Mouse (Mus musculus) brain, embryonic 18.5 days (tissue): ENCODE data around the gene Cst9.

ENCODE experiments used
- DNase-seq: peaks from one replicate; pipeline ENCODE4 v3.0.0-alpha.2; 2012; ENCODE audit warnings: low read depth, low spot score

The Cst9 gene

DNA sequence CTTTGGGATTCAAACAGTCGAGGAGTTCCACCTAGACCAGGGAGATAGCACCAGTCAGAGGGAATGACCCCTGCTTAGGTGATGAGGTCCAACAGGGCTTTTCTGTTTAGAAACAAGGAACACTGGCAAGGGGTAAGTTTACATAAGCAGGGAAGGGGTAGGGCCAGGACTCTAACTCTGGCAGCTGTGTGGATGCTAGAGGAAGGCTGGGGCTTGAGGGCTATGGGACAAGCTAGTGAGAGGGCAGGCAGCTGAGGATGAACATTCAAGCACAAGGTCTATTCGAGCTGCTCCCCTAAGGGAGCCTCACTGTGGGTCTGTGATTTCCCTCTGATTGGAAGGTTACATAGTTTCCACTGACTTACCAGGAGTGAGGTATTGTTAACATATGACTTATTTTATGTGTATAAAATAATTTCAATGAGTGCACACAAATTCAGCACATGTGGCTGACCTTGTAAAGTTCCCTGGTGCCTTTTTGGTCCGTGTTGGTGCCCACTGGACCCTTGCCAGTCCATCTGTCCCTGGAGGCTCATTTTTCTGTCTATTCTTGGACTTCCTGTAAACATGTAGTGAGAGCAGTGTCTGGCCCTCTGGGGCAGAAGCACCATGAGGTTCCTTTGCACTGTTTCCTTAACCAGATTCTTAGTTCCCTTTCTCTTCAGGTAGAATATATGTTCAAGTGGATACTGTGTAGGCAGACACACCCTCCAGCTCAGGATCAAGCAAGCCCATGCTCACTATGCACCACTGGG is 42.2 kb downstream of the Cst9 start:
- DNase-seq, result no peak

DNA sequence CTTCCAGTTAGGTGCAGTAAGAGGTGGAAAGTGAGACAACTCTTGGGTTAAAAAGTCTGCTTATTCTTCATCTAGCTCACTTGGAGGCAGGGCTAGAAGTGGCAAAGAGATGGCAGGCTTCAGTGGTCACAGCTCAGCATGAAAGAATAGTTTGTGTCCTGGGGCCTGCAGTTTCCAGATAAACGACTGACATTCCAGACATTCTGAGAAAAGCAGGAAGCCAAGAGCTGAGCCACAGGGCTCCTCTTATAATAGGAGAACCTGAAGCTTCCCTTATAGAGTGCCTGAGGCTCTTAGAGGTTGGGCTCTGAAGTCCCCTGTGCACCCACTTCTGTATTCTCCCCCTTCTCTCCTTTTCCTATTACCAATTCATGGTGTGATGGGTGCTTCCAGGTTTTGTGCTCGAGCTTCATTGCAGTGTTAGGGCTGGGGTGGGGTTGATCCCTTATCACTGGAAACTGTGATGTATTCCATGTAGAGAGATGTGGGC is 43.7 kb downstream of the Cst9 start:
- DNase-seq, result no peak

DNA sequence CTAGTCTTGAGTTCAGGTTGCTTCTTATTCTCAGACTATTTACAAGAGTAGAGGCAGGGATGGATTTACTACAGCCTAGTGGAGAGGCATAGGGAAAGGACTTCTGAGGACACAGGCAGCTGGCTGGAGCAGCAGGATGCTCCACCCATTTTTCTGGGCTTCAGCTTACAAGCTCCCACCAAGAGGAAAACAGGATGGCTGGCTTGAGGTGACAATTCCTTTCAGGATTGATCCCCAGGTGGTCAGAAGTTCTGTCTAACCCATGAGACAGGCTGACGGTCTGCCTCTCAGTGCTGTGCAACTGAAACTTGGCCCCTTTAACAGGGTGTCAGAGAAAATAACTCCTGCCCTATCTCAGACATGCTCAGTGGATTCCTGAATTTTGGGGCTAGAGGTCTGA is 44.3 kb downstream of the Cst9 start:
- no peak for DNase-seq

DNA sequence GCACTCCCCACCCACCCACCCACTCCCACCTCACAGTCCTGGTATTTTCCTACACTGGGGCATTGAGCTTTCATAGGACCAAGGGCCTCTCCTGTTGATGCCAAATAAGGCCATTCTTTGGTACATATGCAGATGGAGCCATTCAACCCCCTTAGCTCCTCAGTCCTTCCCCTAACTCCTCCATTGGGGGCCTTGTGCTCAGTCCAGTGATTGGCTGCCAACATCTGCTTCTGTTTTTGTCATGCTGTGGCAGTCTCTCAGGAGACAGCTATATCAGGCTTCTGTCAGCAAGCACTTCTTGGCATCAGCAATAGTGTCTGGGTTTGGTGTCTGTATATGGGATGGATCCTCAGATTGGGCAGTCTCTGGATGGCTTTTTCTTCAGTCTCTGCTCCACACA is 49.8 kb downstream of the Cst9 start:
- no peak for DNase-seq
